Mouse (Mus musculus) olfactory bulb, adult 2 months (tissue): ENCODE measurements around the gene Myo9a. TPM values are rescaled to one million over a fixed set of nuclear protein-coding genes. Genes with fewer than 3 reads are reported as not detected.

Source experiments
- H3K27ac ChIP-seq: fragments of 200-500 bp; 2 replicates; pipeline ENCODE4 v1.5.1; 2012; ENCODE audit warnings: low read depth, low read length; ENCODE audit not compliant: insufficient read depth
- H3K4me1 ChIP-seq: fragments of 200-500 bp; 2 replicates; pipeline ENCODE4 v1.6.1; 2012; ENCODE audit warnings: low read length; ENCODE audit not compliant: control insufficient read depth, insufficient read depth
- H3K4me3 ChIP-seq: fragments of 200-500 bp; 2 replicates; pipeline ENCODE4 v1.5.1; 2012; ENCODE audit warnings: mild to moderate bottlenecking, low read depth, low read length, moderate library complexity; ENCODE audit not compliant: insufficient read depth
- CTCF ChIP-seq: fragments of 200-500 bp; IDR thresholded peaks from 2 replicates; pipeline ENCODE4 v1.5.1; 2012; ENCODE audit warnings: low read depth, mild to moderate bottlenecking, low read length, moderate library complexity; ENCODE audit not compliant: insufficient read depth
- POLR2A ChIP-seq: fragments of 200-500 bp; IDR thresholded peaks from 2 replicates; pipeline ENCODE4 v1.6.1; 2012; ENCODE audit warnings: mild to moderate bottlenecking, low read depth, low read length, moderate library complexity; ENCODE audit not compliant: insufficient read depth
- WGBS: fragments of 180-500 bp; shearing (Covaris S2); methylation state at CpG from one replicate; pipeline ENCODE4 v1.1.7; 2018; 5-methylcytosine and 5-hydroxymethylcytosine counted together
- polyA plus RNA-seq: library from polyadenylated mRNA; stranded (reverse); fragments of >200 nt; gene quantifications from 2 replicates; pipeline ENCODE4 v1.2.4, GENCODE M21; 2012; ENCODE audit warnings: low replicate concordance; ENCODE audit not compliant: missing spikeins, insufficient read depth, insufficient read length

The Myo9a gene
- polyA plus RNA-seq, 1 experiment, result 25.2 TPM

- WGBS, result 52% methylated on average over 5 of the region's 5 CpGs
- Histone ChIP-seq H3K4me1 (no peaks in the 10 kb centered on the region), H3K27ac (no peak overlapping the region), H3K4me3 (no peak overlapping the region)
- TF ChIP-seq POLR2A (no peak), CTCF (no peak)
These were observed 191.9 kb downstream of the Myo9a start for GRCm38 (mm10) chr9:59942501-59943085.

DNA sequence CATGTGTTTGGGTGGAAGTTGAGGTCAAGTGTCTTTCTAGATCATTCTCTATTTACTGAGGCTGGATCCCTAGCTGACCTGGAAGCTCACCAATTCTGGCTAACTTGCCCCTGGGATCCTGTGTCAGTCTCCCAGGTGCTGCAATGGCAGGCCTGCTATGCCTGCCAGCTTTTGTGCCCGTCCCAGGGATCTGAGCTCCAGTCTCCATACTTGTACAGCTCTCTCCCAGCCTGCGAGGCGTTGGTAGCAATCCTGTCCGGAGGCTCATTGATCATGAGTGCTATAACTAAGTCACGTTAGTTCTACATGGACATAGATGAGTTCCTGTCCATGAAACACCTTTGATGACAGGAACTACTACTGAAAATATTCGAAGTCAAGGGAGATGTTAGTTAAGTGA is 193.1 kb downstream of the Myo9a start:
- WGBS, result 92% methylated on average over 6 of the region's 6 CpGs
- no peak overlapping the region for H3K27ac ChIP-seq
- TF ChIP-seq POLR2A (no peak), CTCF (no peak)

GRCm38 (mm10) chr9:59945241-59945640 is 194.5 kb downstream of the Myo9a start:
- no peak overlapping the region for H3K4me3 ChIP-seq
- TF ChIP-seq CTCF, result no peak
- TF ChIP-seq POLR2A, result no peak
- 0 out of 2 replicates have a peak, but pooled peaks cover 3% of the 10 kb centered on the region for H3K4me1 ChIP-seq
- no peak overlapping the region for H3K27ac ChIP-seq
- WGBS, result 96% methylated on average over 3 of the region's 3 CpGs

More for the DNA sequence above, 193.1 kb downstream of the Myo9a start:
- Histone ChIP-seq H3K4me3 (no peak overlapping the region), H3K4me1 (0 out of 2 replicates have a peak, but pooled peaks cover 3% of the 10 kb centered on the region)

- Histone ChIP-seq H3K4me1 (0 out of 2 replicates have a peak, but pooled peaks cover 3% of the 10 kb centered on the region), H3K27ac (no peak overlapping the region), H3K4me3 (no peak overlapping the region)
- 81% methylated on average over 8 of the region's 8 CpGs for WGBS
- TF ChIP-seq CTCF (no peak), POLR2A (no peak)
These were observed 196.6 kb downstream of the Myo9a start for GRCm38 (mm10) chr9:59947271-59947670.

GRCm38 (mm10) chr9:59948226-59948625 is 197.5 kb downstream of the Myo9a start:
- Histone ChIP-seq H3K4me1 (0 out of 2 replicates have a peak, but pooled peaks cover 3% of the 10 kb centered on the region), H3K4me3 (no peak overlapping the region), H3K27ac (no peak overlapping the region)
- WGBS, result 79% methylated on average over 8 of the region's 8 CpGs
- no peak for TF ChIP-seq CTCF
- no peak for TF ChIP-seq POLR2A

DNA sequence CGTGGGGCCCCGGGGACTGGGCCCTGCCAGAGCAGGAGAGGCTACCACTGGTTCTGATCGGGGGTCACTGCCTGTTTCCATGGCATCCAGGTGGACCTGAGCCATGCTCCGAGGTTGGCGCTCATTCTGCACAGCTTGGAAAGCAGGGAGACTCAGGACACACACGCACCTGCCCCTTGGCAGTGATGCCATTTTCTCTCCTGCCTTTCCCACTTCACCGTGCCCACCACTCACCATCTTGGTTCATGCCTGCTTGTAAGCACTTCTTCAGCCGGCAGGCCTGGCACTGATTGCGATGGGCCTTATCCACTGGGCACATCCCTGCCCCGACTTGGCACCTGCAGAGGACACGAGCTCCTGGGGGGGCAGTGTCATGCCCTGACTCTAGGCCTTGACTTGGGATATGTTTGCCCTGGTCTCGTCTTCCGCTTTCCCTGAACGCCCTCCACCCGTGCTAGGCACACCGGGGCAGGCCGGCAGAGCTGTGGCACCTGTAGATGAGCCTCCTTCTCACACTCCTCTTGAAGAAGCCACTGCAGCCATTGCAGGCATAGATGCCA is 198.1 kb downstream of the Myo9a start:
- TF ChIP-seq CTCF (no peak), POLR2A (no peak)
- no peak overlapping the region for H3K4me3 ChIP-seq
- 93% methylated on average over 17 of the region's 17 CpGs for WGBS
- 0 out of 2 replicates have a peak, but pooled peaks cover 3% of the 10 kb centered on the region for H3K4me1 ChIP-seq
- no peak overlapping the region for H3K27ac ChIP-seq

DNA sequence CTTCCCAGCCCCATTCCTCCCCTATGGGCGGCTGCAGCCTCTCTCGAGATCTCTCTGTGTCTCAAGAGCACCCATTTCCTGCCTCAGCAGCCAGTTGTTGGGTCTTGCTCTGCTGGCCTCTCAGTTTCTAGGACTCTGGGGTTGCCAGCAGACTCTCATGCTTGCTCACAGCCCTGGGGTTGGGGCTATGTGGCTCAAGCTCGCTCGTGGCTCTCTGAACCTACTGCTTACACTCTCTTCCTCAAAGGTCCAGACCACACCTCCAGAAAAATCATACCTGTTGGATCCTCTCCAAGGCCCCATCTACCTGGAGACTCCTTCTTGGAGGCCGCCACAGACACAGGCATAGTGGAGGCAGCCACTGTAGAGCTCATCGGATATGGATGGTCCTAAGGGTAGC is 198.8 kb downstream of the Myo9a start:
- 89% methylated on average over 6 of the region's 6 CpGs for WGBS
- Histone ChIP-seq H3K4me1 (0 out of 2 replicates have a peak, but pooled peaks cover 3% of the 10 kb centered on the region), H3K4me3 (no peak overlapping the region), H3K27ac (no peak overlapping the region)
- no peak for TF ChIP-seq CTCF
- no peak for TF ChIP-seq POLR2A

DNA sequence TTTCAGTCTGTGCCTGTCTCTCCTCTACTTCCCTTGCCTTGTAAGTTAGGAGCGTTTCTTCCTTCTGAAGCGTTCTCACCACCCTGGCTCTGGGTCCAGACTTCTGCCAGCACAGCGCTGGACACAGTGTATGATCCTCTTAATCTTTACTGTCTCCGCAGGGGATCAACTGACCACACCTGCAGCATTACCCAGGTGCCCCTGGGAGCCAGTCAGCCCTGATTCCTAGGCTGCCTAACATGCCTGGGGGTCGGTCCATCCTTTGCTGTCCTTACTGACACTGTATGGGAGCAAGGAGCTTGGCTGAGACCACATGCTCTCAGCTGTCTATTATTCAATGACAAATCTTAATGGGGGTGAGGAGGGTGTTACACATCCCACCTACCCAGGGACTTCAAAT is 199.3 kb downstream of the Myo9a start:
- TF ChIP-seq CTCF (no peak), POLR2A (no peak)
- Histone ChIP-seq H3K4me3 (no peak overlapping the region), H3K27ac (no peak overlapping the region), H3K4me1 (0 out of 2 replicates have a peak, but pooled peaks cover 3% of the 10 kb centered on the region)
- WGBS, result 95% methylated on average over 5 of the region's 5 CpGs

- no peak overlapping the region for H3K4me3 ChIP-seq
- H3K4me1 ChIP-seq, result 0 out of 2 replicates have a peak, but pooled peaks cover 3% of the 10 kb centered on the region
- TF ChIP-seq POLR2A, result no peak
- TF ChIP-seq CTCF, result no peak
- H3K27ac ChIP-seq, result no peak overlapping the region
- 91% methylated on average over 9 of the region's 9 CpGs for WGBS
These were observed 200.5 kb downstream of the Myo9a start for GRCm38 (mm10) chr9:59951001-59951750.

DNA sequence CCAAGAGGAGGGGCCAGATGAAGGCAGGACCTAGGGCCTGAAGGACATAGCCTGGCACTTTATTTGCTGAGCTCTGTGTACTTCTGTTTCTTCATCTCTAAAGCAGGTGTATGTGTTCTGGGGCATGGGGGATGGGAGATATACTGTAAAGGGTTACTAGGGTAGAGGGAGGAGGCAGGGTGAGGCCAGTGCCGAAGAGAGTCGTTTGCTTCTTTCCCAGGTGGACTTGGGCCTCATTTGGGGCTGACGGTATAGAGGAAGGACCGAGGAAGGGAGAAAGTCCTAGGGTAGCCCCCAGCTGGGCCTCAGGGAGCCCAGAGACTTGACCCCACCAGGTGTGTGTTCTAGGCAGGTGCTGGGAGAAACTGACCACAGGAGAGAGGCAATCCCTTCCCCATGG is 201.2 kb downstream of the Myo9a start:
- H3K4me1 ChIP-seq, result 0 out of 2 replicates have a peak, but pooled peaks cover 3% of the 10 kb centered on the region
- 91% methylated on average over 4 of the region's 4 CpGs for WGBS
- no peak overlapping the region for H3K4me3 ChIP-seq
- H3K27ac ChIP-seq, result no peak overlapping the region
- TF ChIP-seq CTCF (no peak), POLR2A (no peak)
